Mouse (Mus musculus) frontal cortex, postnatal 36 days (tissue): ENCODE results near the gene Lhfpl3.
"Not testable (repeated sequence)": the region's sequence is repeated elsewhere in the genome, so short reads cannot be mapped to it uniquely, and the experiment has no call there.

ENCODE experiments used
- DNase-seq, 2 experiments: peaks; one replicate each; pipeline ENCODE4 v3.0.0; 2022; ENCODE audit warnings: low spot score in 2 of 2

Gene Lhfpl3

DNA sequence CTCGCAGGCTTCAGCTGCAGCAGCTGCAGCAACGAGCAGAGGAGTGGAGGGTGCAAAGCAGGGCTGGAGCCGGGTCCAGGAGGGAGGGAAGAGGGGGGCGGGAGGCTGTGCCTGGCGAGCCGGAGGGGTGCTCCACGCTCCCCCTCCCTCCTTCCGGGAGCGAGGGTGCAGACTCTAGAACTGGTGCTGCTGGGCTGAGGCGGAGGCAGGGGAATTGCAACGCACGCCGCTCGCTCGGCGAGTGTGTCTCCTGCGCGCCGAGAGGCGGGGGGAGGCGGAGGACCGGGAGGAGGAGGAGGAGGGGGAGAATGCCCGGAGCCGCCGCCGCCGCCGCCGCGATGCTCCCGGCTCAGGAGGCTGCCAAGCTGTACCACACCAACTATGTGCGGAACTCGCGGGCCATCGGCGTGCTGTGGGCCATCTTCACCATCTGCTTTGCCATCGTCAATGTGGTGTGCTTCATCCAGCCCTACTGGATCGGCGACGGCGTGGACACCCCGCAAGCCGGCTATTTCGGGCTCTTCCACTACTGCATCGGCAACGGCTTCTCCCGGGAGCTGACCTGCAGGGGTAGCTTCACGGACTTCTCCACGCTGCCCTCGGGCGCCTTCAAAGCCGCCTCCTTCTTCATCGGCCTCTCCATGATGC is at the start of gene Lhfpl3:
Gene Lhfpl3 (plus strand): TSS at position 175 of the 648 bp plus-strand sequence.
- peak; percentile 55 to 60 for DNase-seq

DNA sequence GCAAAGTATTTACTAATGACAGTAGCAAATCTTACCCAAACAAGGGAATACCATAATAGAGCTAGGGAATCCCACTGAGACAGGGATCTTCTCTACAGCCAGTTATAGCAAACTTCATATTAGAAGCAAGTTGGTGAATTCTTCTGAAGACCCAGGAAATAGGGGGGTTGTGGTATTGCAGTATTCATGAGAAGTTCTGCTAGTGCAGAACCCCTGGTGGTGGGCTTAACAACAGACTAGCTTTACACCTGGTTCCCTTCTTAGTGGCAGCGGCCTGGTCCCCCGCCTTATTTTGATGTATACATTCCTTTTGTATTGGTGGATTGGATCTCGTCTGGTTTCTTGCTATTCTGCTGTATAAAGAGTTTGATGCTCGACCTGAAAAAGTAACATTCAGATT is 39.6 kb upstream of the Lhfpl3 start:
- DNase-seq = not testable (repeated sequence)

DNA sequence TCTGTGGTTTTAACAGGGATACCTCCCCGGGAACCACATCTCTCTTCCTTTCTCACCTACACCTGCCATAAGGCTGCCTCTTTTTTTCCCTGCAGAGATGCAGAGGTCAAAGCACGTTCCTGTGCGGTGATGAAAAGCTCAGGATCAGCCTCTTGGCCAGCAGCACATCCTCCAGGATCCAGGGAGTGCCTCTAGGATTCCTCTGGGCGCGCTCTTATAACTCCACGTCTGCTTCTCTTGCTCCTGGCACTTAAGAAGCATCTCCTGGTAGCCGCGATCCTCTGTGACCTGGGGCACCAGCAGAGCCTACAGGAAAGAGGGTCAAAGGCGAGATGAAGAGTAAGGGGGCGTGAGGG is 352 bp upstream of the Lhfpl3 start:
- no peak for DNase-seq

DNA sequence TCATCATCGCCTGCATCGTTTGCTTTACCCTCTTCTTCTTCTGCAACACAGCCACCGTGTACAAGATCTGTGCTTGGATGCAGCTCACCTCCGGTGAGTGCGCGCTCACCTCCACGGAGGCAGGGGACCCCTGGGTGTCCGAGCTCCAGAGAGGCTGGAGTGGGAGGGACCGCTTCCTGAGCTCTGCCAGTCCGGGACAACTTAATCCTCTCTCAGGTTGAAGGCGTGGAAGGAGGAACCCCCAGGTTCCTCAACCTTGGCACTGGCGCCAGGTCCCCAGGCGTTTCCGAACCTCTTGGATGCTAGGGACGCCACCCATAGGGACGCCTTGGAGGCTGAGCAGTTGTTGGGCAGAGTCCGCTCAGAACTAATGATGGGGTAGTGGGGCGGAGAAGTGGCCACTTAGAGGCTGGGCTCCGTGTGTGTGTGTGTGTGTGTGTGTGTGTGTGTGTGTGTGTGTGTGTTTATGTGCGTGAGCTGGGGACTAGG is 718 bp downstream of the Lhfpl3 start:
- DNase-seq = no peak

DNA sequence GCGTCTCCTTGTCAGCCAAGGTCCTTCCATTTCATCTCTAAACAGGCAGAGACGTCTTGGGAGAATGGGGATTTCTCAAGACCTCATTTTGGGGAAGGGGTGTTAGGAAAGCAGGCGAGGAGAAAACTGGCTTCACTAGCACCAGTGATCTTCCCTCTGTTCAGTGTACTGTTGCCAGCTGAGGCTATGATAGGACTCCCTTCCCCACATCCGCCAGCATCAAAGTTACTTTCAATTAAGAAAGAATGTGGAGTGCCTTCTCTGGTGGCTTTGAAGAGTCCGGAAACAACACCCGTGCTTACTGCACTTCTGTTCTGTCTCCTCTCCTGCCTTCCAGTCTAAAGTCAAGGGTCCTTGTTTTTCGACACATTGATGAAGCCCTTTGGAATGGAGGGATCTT is 1.4 kb downstream of the Lhfpl3 start:
- no peak for DNase-seq

DNA sequence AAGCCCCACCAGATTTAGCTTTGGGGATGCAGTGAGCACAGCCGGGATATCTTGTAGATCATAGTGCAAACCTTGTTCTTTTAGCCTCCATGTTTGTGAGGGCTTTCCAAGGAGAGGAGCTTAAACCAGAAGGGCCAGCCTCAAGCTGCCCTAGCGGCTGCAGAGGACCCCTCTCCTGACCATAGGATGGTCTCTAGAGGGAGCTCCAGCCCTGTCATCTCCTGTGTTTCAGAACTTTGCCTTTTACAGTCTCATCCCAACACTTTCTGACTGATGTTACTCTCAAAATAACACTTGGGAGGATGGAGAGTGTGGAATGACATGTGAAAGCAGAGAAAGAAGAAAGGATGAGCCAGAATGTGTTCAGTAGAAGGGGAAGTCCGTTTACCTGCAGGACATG is 11.4 kb downstream of the Lhfpl3 start:
- no peak for DNase-seq

DNA sequence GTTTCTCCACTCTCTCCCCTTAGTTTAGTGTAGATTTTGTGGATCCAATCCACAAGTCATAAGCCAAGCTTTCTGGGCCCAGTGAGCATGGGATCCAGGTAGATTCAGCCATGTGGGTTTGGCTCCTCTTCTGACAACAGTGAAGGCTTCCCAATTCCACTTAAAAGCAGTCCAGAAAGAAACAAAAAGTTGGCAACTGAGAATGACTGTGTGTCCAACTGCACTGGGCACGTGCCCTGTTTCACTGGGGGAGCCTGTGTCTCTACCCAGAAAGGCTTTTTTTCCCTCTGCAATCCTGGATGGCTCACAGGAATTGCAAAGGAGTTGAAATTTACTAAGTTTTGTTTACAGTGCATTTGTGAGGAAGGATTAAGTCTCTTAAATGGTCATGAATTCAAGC is 24.9 kb downstream of the Lhfpl3 start:
- no peak for DNase-seq

DNA sequence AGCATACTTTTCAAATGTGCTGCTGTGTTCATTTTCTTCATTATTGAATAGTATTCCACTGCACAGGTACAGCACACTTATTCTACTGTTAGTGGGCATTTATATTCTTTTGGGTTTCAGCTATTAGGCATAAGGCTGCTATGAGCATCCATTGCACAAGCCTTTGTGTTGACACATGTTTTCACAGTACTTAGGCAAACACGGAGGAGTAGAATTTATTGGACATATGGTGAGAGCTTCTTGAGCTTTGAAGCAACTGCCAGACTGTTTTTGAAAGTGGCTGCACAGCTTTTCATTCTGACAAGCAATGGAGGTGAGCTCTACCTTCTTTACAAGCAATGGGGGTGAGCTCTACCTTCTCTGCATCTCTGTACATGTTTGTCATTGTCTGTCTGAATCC is 49.5 kb downstream of the Lhfpl3 start:
- peak; percentile 1 to 4 for DNase-seq

DNA sequence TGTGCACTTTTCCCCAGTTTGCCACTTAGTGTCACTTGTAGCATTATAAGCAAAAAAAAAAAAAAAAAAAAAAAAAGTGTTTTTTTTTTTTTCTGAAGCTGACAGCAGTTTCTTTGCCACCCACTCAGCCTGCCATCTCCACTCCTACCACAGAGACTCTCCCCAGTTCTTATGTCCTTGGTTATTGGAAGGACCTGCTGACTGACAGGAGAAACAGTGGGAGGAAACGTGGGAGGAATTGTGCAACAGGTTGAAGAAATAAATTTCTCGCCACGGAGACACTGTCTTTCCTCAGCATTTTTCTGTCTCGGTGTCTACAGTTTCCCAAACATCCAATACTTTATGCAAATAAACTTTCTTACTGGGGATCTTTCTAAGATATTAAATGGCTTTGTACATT is 67.6 kb downstream of the Lhfpl3 start:
- peak; percentile 5 to 52 for DNase-seq

DNA sequence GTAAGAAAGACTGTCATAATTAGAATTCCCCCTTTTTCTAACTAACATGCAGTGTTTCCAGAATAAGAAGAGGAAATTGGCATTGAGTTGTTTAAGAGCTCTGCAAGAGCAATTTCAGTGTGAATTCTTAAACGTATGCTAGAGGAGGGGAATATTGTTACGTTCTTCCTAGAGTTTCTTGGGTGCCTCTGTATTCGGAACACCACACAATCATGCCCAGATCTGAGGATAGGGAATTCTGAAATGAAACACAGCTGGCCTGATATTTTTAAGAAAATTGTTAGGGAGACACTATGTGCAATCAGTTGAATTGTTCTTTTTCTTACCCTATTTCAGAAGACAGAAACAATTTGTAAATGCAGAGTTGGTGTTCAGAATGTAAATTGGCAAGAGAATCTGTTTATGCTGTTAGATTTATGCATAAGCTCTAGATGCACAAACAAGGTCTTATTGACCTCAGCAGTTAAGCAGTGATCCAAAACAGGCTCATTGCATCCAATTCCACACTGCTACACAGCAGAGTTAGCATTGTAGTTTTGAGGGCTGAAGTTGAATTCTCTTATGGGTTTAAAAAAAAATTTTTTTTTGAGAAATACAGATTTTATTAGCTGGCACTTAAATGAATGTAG is 84.1 kb downstream of the Lhfpl3 start:
- DNase-seq = no peak

DNA sequence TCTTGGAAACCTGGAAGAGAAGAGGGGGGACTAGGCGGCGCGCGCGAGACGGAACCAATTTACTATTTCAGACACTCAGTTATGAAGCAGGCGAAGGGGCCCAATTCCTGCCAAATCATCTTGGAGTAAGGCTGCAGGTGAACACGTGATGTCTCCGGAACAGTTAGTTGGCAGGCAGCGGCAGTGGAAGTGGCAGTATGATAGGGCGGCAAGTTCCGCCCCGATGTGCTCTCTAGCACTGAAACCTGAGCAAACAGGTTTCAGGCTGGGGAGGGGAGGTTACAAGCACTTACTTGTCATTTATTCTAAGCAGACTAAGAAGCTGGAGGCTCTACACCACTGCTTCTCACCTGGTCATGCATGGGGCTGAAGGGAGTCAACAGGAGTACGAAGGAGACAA is 105.7 kb downstream of the Lhfpl3 start:
- no peak for DNase-seq

DNA sequence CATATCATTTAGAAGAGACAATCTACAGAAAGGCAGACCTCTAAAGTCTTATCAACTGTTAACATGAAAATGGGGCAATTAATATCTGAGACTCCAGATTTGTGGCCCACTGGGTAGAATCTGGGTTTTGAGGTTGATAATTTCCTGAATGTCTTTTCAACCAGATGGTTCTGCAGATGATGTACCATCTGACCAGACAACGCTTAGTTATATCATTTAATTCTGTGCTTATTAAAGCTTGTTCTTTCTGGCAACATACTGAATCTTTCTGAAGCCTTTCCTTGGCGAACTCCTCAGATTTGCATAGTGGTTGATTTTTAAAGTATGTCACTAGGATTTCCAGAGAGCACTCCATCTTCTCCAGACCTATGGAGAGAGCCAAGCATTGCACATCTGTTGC is 107.6 kb downstream of the Lhfpl3 start:
- no peak for DNase-seq

DNA sequence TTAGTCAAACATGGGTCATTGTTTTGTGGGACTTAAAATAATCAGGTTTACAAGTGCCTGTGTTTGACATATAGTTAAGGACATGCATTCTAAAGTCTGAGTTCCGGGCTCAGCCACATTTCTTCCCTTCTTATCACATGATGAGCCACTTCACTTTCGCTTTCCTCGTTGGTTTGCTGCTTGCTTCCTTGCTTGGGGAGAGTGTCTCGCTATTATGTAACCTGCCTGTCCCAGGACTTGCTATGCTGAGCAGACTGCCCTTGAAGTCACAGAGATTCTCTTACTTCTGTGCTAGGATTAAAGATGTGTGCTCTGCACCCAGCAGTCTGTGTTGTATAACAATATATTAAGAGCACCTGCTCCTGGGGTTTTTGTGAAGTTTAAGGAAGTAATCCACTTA is 110.6 kb downstream of the Lhfpl3 start:
- no peak for DNase-seq

DNA sequence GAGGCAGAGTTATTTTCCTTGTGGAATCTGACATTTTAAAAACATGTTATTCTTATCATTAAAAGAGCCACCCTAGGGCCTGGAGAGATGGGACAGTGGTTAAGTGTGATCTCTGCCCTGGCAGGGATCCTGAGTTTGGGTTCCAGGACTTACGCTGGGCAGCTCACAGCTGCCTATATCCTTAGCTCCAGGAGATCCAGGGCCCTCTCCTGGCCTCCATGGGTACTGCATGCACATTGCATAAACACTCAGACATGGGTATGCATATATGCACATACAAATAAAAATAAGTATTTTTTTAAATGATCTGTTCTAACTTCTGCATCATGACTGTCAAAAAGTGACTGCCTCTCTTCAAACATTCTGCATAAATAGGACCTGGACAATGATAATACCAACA is 115.5 kb downstream of the Lhfpl3 start:
- DNase-seq = no peak

DNA sequence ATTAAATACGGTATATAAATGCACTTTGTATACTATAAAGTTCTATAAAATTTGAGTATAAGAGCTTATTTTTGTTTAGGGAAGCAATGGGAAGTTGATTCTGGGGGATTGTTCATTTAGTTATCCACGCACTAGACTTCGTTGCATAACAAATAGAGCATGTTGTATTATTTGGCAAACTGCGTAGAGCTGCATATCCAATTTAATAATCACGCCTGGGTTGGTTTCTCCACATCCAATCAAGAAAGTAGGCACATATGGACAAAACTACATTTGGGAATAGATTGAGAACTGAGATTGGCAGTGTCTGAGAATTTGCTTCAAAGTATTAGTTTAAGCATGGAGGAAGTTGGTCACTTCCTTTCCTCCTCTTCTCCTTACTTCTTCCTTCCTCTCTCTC is 123.2 kb downstream of the Lhfpl3 start:
- no peak for DNase-seq

DNA sequence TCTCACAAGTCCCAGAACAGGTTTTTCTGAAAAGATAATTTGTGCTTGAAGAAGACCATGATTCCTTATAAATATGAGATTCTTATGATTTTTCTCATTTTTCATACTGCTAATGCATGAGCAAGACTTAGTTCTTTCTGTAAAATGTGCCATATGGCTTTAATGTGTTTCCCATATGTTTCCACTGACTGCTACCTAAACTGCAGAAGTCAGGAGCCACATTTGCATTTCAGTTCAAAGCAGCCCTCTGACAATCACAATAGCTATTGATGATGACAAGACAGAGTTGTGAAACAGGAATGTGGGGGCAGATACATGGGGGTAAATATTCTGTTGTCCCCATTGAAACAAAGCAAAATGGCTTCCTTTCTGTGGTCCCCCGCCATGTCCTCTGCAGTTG is 126.6 kb downstream of the Lhfpl3 start:
- DNase-seq = no peak

DNA sequence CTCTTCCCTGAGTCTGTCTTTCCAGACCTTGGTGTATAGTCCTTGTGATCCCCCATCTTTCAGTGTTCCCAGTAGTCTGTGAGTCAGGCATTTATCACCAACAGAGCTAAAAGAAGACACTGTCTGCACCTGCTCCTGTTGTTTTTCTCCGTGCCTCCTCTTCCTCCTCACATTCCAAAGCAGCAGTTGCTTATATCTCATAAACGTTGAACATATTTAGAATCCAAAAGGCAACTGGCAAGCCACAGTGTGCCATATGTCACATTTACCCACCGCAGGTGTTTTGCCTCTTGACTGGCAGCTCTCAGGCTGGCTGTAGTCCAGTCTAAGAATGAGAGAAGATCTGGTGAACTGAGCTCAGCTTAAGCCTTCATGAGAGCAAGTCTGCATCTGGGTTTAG is 142.5 kb downstream of the Lhfpl3 start:
- peak; percentile 28 to 61 for DNase-seq

DNA sequence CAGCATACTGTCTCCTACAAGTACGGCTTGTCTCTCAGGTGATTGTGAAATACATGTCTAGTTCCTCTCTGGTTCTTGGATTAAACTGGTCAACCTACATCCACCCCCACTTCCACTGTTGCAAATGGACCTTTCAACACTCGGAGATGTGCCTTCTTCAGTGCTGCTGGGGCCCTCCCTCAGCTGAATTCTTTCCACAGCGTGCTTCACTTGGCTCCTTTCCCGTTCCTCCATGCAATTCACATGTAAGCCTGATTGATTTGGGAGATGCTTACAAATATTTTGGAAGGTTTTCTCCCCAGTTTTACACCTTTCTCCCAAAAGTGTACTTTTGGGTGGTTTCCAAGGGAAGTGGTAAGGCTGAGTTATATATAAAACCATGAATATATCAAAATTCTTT is 143.6 kb downstream of the Lhfpl3 start:
- no peak for DNase-seq

DNA sequence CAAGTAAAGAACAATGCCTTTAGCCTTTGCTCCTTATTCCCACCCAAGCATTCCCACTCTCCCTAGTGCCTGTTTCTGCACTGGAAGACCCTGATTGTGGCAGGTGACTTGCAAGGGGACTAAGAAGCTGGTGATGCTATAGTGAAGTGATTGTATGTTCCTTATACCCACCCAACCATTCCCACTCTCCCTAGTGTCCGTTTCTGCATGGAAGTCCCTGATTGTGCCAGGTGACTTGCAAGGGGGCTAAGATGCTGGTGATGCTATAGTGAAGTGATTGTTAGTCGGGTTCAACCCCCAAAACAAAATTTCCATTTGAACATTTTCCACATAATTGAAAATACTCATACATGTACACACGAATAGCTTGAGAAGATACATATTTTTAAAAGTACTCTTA is 151.4 kb downstream of the Lhfpl3 start:
- DNase-seq = no peak

DNA sequence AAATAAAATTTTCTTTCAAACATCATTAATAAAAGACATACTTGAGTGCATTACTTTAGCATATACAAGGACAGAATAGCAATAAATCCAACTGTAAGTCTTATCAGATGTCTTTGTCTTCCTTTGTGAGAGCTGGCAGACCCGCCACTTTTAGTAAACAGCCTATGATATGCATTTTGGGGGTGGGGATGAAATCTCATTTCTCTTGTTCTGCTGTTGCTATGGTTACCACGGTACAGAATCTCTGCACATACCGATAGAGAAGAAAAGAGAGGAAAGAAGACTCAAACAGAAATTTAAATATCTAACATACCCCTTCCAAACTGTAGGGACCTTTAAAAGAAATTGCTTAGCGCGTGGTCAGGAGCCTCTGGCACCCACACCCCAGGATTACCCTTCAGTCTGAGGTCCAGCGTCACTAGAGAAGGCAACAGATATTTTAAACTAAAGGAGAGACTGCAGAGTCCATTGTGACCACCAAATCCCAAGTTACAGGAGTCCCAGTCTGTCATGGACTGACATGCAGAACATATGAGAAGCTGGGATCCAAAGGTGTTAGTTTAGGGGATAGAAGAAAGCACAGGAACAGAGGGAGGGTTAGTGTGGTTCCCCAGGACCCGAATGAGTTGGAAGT is 151.9 kb downstream of the Lhfpl3 start:
- no peak for DNase-seq

DNA sequence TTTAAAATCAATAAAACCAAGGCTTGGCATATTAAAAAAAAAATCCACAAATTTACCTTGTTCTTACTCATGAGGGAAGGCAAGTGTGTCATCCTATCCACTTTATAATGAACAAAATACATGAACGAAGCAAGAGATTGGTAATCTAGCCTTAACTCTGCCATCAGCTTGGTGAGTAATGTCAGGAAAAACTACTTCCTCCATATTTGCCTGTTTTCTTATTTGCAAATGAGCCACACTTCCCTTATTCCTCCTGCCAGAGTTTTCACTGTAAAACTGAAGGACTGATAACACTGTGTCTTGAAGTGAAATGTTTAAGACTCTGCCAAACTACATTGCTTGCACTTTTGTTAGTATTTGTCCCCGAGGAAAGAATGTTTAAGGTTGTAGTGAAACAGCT is 152.7 kb downstream of the Lhfpl3 start:
- DNase-seq = no peak

DNA sequence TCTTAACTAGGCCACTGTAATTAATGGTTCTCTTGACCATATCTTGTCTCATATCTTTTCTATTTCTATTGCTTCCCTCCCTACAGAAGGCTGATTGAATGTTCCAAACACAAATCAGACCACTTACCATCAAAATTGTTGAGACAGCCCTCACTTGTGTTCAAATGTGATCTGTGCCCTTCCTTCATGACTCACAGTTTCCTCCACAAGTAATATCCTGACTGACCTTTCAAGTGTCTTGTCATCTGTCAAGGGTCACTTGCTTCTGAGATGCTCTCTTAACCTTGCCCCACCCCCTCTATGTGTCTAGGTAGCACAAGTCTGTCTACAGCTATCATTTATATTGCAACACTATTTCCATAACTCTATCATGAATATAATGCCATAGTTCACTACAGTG is 154.1 kb downstream of the Lhfpl3 start:
- DNase-seq = no peak

DNA sequence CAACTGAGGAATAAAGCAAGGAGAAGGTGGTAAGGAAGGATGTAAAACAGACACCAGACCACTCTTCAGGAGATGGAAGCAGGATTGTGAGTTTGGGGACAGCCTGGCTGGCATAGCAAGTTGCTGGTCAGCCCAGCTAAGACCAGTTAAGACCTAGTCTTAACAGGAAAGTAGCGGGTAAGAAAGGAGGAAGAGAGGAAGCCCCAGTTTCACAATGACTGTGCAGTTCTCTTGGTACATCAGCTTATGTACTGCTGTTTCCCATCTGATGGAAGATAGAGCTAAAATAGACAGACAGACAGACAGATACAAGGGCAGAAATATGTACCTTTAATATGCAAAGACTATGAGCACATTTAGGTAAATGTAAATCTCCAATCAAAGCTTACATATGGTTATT is 171.3 kb downstream of the Lhfpl3 start:
- no peak for DNase-seq
